Mouse (Mus musculus): Measurements from ENCODE around the gene Gkap1. TPM values are rescaled to one million over a fixed set of nuclear protein-coding genes. Genes with fewer than 3 reads are reported as not detected.

The Gkap1 gene
- total RNA-seq, 1 experiment from 2014 or later, result 3.3 TPM

- ATAC-seq (replicated peaks; ENCODE audit: insufficient number of reproducible peaks, low FRiP score, low TSS enrichment, poor library complexity, severe bottlenecking), result no peak
Measured at GRCm38 (mm10) chr13:58212530-58212929, 63.0 kb downstream of the Gkap1 start.

GRCm38 (mm10) chr13:58210441-58210840 is 65.1 kb downstream of the Gkap1 start:
- ATAC-seq (replicated peaks; ENCODE audit: insufficient number of reproducible peaks, low FRiP score, low TSS enrichment, poor library complexity, severe bottlenecking), result no peak

- no peak for ATAC-seq (replicated peaks; ENCODE audit: insufficient number of reproducible peaks, low FRiP score, low TSS enrichment, poor library complexity, severe bottlenecking)
Measured at GRCm38 (mm10) chr13:58206084-58206483, 69.4 kb downstream of the Gkap1 start.

- peak; percentile 71 for ATAC-seq (replicated peaks; ENCODE audit: insufficient number of reproducible peaks, low FRiP score, low TSS enrichment, poor library complexity, severe bottlenecking)
Measured at GRCm38 (mm10) chr13:58204986-58205385, 70.5 kb downstream of the Gkap1 start.

- ATAC-seq (replicated peaks; ENCODE audit: insufficient number of reproducible peaks, low FRiP score, low TSS enrichment, poor library complexity, severe bottlenecking), result no peak
Measured at GRCm38 (mm10) chr13:58204202-58204601, 71.3 kb downstream of the Gkap1 start.

- no peak for ATAC-seq (replicated peaks; ENCODE audit: insufficient number of reproducible peaks, low FRiP score, low TSS enrichment, poor library complexity, severe bottlenecking)
Measured at GRCm38 (mm10) chr13:58202903-58203302, 72.6 kb downstream of the Gkap1 start.

GRCm38 (mm10) chr13:58201908-58202307 is 73.6 kb downstream of the Gkap1 start:
- ATAC-seq (replicated peaks; ENCODE audit: insufficient number of reproducible peaks, low FRiP score, low TSS enrichment, poor library complexity, severe bottlenecking), result no peak

- ATAC-seq (replicated peaks; ENCODE audit: insufficient number of reproducible peaks, low FRiP score, low TSS enrichment, poor library complexity, severe bottlenecking), result no peak
Measured at GRCm38 (mm10) chr13:58201343-58201742, 74.2 kb downstream of the Gkap1 start.

- ATAC-seq (replicated peaks; ENCODE audit: insufficient number of reproducible peaks, low FRiP score, low TSS enrichment, poor library complexity, severe bottlenecking), result no peak
Measured at GRCm38 (mm10) chr13:58197981-58198640, 77.4 kb downstream of the Gkap1 start.

- no peak for ATAC-seq (replicated peaks; ENCODE audit: insufficient number of reproducible peaks, low FRiP score, low TSS enrichment, poor library complexity, severe bottlenecking)
Measured at GRCm38 (mm10) chr13:58197211-58197610, 78.3 kb downstream of the Gkap1 start.

GRCm38 (mm10) chr13:58194908-58195307 is 80.6 kb downstream of the Gkap1 start:
- no peak for ATAC-seq (replicated peaks; ENCODE audit: insufficient number of reproducible peaks, low FRiP score, low TSS enrichment, poor library complexity, severe bottlenecking)

- ATAC-seq (replicated peaks; ENCODE audit: insufficient number of reproducible peaks, low FRiP score, low TSS enrichment, poor library complexity, severe bottlenecking), result no peak
Measured at GRCm38 (mm10) chr13:58193221-58193620, 82.3 kb downstream of the Gkap1 start.

- no peak for ATAC-seq (replicated peaks; ENCODE audit: insufficient number of reproducible peaks, low FRiP score, low TSS enrichment, poor library complexity, severe bottlenecking)
Measured at GRCm38 (mm10) chr13:58192146-58192545, 83.4 kb downstream of the Gkap1 start.

- no peak for ATAC-seq (replicated peaks; ENCODE audit: insufficient number of reproducible peaks, low FRiP score, low TSS enrichment, poor library complexity, severe bottlenecking)
Measured at GRCm38 (mm10) chr13:58191516-58191915, 84.0 kb downstream of the Gkap1 start.

GRCm38 (mm10) chr13:58189473-58189872 is 86.0 kb downstream of the Gkap1 start:
- ATAC-seq (replicated peaks; ENCODE audit: insufficient number of reproducible peaks, low FRiP score, low TSS enrichment, poor library complexity, severe bottlenecking), result no peak

GRCm38 (mm10) chr13:58188412-58188811 is 87.1 kb downstream of the Gkap1 start:
- peak; percentile 95 for ATAC-seq (replicated peaks; ENCODE audit: insufficient number of reproducible peaks, low FRiP score, low TSS enrichment, poor library complexity, severe bottlenecking)

- ATAC-seq (replicated peaks; ENCODE audit: insufficient number of reproducible peaks, low FRiP score, low TSS enrichment, poor library complexity, severe bottlenecking), result no peak
Measured at GRCm38 (mm10) chr13:58187751-58188150, 87.7 kb downstream of the Gkap1 start.

- no peak for ATAC-seq (replicated peaks; ENCODE audit: insufficient number of reproducible peaks, low FRiP score, low TSS enrichment, poor library complexity, severe bottlenecking)
Measured at GRCm38 (mm10) chr13:58186281-58186680, 89.2 kb downstream of the Gkap1 start.

- no peak for ATAC-seq (replicated peaks; ENCODE audit: insufficient number of reproducible peaks, low FRiP score, low TSS enrichment, poor library complexity, severe bottlenecking)
Measured at GRCm38 (mm10) chr13:58184111-58184510, 91.4 kb downstream of the Gkap1 start.
